Mouse (Mus musculus) monocyte, adult 2 months (primary cell): Measurements from ENCODE around the gene Inf2.

Source experiments
- DNase-seq, 2 experiments: peaks; one replicate each; pipeline ENCODE4 v3.0.0; 2022; ENCODE audit warnings: low spot score in 2 of 2, low read depth in 1 of 2

Inf2 gene

GRCm38 (mm10) chr12:112593951-112594915 is 5.6 kb downstream of the Inf2 start:
- no peak for DNase-seq

DNA sequence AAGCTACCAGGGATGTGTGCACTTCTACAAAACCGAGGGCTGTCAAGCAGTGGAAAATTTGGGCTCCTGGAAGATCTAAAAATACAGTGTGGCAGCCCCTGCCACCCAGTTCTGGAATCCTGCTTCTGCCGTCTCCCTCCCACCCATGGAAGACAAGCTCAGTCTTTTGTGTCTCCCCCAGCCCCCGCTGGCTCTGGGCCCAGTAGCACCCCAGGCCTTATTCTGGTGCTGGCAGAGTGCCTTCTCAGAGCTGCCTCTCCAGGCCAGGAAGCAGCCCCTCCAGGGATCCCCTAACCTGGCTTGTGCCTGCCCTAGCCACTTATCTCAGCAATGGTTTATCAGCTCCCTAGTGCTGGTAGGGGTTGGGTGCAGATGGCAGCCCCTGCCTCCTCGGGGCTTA is 6.4 kb downstream of the Inf2 start:
- DNase-seq: no peak

DNA sequence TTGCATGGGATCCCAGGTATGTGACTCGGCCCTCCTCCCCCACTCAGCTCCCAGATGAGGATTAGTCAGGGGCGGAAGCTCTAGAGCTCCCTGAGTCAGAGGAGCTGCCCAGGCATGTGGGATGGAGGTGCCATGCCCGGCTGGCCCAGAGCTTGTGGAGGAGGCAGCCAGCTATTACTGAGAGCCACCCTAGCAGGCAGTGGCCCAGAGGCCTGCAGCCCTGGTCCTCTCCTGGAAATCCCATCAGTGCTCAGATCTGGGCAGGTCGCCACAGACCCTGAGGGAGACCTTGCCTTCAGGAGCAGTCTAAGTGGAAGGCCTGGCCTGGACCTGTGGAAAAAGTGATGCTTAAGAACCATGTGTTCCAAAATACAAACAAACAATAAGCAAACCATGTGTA is 7.0 kb downstream of the Inf2 start:
- DNase-seq: no peak

- no peak for DNase-seq
Observed at GRCm38 (mm10) chr12:112596454-112596853, 7.9 kb downstream of the Inf2 start.

GRCm38 (mm10) chr12:112596891-112597500 is 8.4 kb downstream of the Inf2 start:
- DNase-seq: no peak

DNA sequence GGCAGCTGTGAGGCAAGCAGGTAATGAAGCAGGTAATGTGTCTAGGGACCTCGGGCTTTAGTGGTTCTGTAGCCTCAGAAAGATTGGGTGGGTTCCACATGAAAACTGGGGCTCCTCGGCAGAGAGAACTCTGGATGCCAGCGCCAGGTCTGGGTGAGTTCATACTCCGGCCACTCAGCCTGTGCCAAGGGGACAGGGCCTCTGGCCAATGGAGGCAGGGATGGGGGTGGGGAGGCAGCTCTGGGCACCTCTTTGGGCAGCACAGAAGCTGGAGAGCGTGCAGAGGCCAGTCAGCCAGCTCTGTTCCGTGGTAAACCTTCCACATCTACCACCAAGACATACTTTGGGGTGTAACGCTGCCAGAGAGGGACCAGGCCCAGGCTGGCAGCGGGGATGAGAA is 9.0 kb downstream of the Inf2 start:
- no peak for DNase-seq

- no peak for DNase-seq
Observed at GRCm38 (mm10) chr12:112599198-112599597, 10.6 kb downstream of the Inf2 start.

DNA sequence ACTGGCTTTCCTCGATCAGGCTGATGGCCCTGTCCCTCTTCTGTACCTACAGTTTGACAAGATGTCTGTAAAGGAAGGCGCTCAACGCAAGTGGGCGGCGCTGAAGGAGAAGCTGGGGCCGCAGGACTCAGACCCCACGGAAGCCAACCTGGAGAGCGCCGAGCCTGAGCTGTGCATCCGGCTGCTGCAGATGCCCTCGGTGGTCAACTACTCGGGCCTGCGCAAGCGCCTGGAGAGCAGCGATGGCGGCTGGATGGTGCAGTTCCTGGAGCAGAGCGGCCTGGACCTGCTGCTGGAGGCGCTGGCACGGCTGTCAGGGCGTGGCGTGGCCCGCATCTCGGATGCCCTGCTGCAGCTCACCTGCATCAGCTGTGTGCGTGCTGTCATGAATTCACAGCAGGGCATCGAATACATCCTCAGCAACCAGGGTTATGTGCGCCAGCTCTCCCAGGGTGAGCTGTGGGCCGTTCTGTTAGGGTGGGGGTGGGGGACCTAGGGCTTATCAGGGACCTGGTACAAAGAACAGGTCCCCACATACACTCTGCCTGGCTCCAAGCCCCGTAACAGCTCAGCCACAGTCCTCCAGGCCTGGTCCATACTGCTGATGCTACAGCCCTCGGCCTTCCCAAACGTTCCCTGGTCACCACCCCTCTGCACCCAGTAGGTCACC is 11.5 kb downstream of the Inf2 start:
- no peak for DNase-seq

DNA sequence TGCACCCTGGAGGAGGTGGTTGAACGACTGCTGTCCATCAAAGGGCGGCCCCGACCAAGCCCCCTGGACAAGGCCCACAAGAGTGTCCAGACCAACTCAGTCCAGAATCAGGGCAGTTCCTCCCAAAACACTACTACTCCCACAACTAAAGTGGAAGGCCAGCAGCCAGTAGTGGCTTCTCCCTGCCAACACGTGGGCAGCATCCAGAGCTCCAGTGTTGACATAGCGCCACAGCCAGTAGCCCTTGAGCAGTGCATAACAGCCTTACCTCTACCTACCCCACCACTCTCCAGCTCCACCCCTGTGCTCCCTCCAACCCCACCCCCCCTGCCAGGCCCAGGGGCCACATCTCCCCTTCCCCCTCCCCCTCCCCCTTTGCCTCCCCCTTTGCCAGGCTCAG is 15.4 kb downstream of the Inf2 start:
- no peak for DNase-seq

- no peak for DNase-seq
Observed at GRCm38 (mm10) chr12:112604709-112605649, 16.4 kb downstream of the Inf2 start.

GRCm38 (mm10) chr12:112605766-112606165 is 17.2 kb downstream of the Inf2 start:
- peak in 1 of 2 experiments; percentile 70 for DNase-seq

- no peak for DNase-seq
Observed at GRCm38 (mm10) chr12:112606998-112607397, 18.4 kb downstream of the Inf2 start.

GRCm38 (mm10) chr12:112609031-112609430 is 20.4 kb downstream of the Inf2 start:
- no peak for DNase-seq

DNA sequence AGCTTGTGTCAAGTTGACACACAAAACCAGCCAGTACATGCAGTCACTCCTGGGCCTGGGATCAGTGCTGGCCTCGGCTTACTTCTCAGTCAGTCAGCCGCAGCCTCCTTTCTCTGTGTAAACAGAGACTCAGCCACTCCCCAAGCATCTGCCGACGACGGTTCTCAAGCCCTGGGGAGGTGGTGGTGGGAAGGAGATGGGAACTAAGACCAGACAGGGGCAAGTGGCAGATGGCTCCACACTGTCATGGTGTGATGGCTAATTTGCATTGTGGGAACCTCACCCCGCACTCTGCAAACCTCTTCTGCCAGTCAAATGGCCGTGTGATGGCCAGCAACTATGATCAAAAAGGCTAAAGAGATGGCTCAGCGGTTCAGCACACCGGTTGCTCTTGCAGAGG is 28.1 kb downstream of the Inf2 start:
- no peak for DNase-seq

- peak; percentile 64 to 72 for DNase-seq
Observed at GRCm38 (mm10) chr12:112617184-112617583, 28.6 kb downstream of the Inf2 start.

DNA sequence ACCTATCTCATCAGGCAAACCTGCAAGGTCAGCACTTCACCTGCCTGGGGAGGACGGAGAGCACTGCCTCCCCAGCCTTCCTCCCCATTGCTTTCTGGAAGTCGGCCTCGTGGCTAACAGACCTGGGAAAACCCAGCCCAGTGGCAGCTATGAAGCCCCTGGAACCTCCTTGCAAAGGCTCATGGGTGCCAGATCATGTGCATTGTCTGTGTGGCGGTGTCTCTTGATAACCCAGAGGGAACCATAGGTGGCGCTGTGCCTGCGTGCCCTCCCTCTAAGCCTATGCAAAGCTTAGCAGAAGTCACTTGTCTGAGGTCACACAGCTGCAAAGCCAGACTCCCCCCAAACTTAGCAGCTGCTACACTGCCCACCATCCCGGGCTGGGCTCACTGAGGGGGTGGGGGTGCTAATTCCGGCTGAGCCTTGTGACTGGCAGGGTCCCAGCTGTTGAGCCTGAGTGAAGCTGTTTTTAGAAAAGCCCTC is 29.4 kb downstream of the Inf2 start:
- DNase-seq: peak in 1 of 2 experiments; percentile 74

GRCm38 (mm10) chr12:112618981-112619685 is 30.5 kb downstream of the Inf2 start:
- DNase-seq: no peak

GRCm38 (mm10) chr12:112619686-112620353 is 31.2 kb downstream of the Inf2 start, which contains the start of gene Adssl1:
Gene Adssl1 (plus strand): TSS chr12:112620045.
- peak; percentile 64 to 68 for DNase-seq

DNA sequence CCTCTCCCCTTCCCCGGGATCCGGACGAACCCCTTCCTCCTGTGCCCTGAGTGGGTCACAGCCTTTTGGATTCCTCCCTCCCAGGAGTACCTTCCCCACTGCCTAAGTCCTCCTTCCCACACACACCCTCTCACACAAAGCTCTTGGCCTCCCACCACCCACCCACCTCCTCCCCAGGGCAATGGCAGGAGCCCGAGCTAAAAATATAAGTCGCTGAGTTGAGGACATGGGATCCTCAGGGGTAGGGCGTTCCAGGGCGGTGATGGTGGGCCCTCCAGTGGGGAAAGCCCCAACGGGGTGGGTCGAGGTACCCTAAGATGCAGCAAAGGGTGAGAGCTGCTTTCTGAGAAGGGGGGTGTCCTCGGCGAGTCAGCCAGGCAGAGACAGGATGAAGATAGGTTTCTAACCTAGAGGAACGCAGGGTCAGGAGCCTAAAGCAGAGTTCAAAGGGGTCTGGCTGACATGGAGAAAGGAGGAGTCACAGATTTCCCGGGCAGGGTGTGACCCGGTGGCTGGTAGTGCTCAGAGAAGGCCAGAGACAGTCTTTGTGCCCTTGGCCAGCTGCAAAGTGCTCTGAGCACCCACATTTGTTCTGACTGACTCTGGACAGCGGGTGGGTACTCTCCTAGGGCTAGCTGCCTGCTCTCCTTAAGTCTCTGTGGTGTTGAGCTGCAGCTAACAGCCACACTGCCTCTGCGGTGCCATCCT is 31.9 kb downstream of the Inf2 start:
- no peak for DNase-seq
